Mouse (Mus musculus) lung, embryonic 14.5 days (tissue): ENCODE data around the gene Serpinb1b. TPM values are rescaled to one million over a fixed set of nuclear protein-coding genes. Genes with fewer than 3 reads are reported as not detected.

Experiments
- ATAC-seq: fragments of 200-750 bp; cut with Nextera tagmentation; 2 replicates; pipeline ENCODE4 v1.8.0; 2017; ENCODE audit warnings: mild to moderate bottlenecking, moderate TSS enrichment, moderate library complexity; ENCODE audit not compliant: insufficient read depth
- DNase-seq: peaks from one replicate; pipeline ENCODE4 v3.0.0-alpha.2; 2015
- H3K27ac ChIP-seq: fragments of 300-500 bp; sonication (generic); 2 replicates; pipeline ENCODE4 v1.5.1; 2014; ENCODE audit warnings: low read depth, mild to moderate bottlenecking, moderate library complexity
- H3K27me3 ChIP-seq: fragments of 300-500 bp; sonication (generic); 2 replicates; pipeline ENCODE4 v1.6.1; 2014; ENCODE audit warnings: low read length, control low read depth; ENCODE audit not compliant: insufficient read depth
- H3K36me3 ChIP-seq: fragments of 300-500 bp; sonication (generic); 2 replicates; pipeline ENCODE4 v1.6.1; 2014; ENCODE audit warnings: control low read depth; ENCODE audit not compliant: insufficient read depth
- H3K4me1 ChIP-seq: fragments of 300-500 bp; sonication (generic); 2 replicates; pipeline ENCODE4 v1.6.1; 2014; ENCODE audit warnings: antibody characterized with exemption, control low read depth; ENCODE audit not compliant: insufficient read depth
- H3K4me2 ChIP-seq: fragments of 300-500 bp; sonication (generic); 2 replicates; pipeline ENCODE4 v1.6.1; 2014; ENCODE audit warnings: mild to moderate bottlenecking
- H3K4me3 ChIP-seq: fragments of 300-500 bp; sonication (generic); 2 replicates; pipeline ENCODE4 v1.5.1; 2014; ENCODE audit warnings: low read depth, low read length
- H3K9ac ChIP-seq: fragments of 300-500 bp; sonication (generic); 2 replicates; pipeline ENCODE4 v1.6.1; 2014
- H3K9me3 ChIP-seq: fragments of 300-500 bp; sonication (generic); 2 replicates; pipeline ENCODE4 v1.6.1; 2016; ENCODE audit warnings: low read depth, low read length, control low read depth
- CTCF ChIP-seq: IDR thresholded peaks from 2 replicates; pipeline ENCODE4 v1.5.1; 2016; ENCODE audit warnings: antibody characterized with exemption, low read depth
- WGBS: fragments of 180-500 bp; shearing (Covaris S2); extraction: QIAGEN DNeasy Blood & Tissue Kit; methylation state at CpG from one replicate; pipeline ENCODE4 v1.1.7; 2014; 5-methylcytosine and 5-hydroxymethylcytosine counted together
- polyA plus RNA-seq: library from polyadenylated mRNA; unstranded; fragments of >200 nt; fragmentation: Nextera tagmentation; extraction: Ambion mirVana; gene quantifications from 2 replicates; pipeline ENCODE4 v1.2.1, GENCODE M21; 2014

Gene Serpinb1b
- polyA plus RNA-seq, 1 experiment from 2014 or later, result 0.37 TPM

GRCm38 (mm10) chr13:33077026-33077685, 1.2 kb upstream of the Serpinb1b start:
- Histone ChIP-seq H3K4me3 (no peak overlapping the region), H3K4me2 (no peak overlapping the region), H3K9me3 (no peaks in the 10 kb centered on the region), H3K27me3 (no peaks in the 10 kb centered on the region), H3K4me1 (no peaks in the 10 kb centered on the region), H3K27ac (no peak overlapping the region), H3K9ac (no peak overlapping the region), H3K36me3 (no peaks in the 10 kb centered on the region)
- ATAC-seq (no peak), DNase-seq (no peak)
- 87% methylated on average over 10 of the region's 10 CpGs for WGBS
- TF ChIP-seq CTCF, result no peak

GRCm38 (mm10) chr13:33079391-33079790, 1.0 kb downstream of the Serpinb1b start:
- H3K27ac ChIP-seq, result no peak overlapping the region
- peak overlapping the region; percentile 45; the same call in 1 of the 2 replicates for H3K4me2 ChIP-seq
- no peaks in the 10 kb centered on the region for H3K27me3 ChIP-seq
- no peak overlapping the region for H3K4me3 ChIP-seq
- H3K9me3 ChIP-seq, result no peaks in the 10 kb centered on the region
- no peak overlapping the region for H3K9ac ChIP-seq
- 15% methylated on average over 6 of the region's 6 CpGs for WGBS
- H3K4me1 ChIP-seq, result no peaks in the 10 kb centered on the region
- TF ChIP-seq CTCF, result peak; percentile 69
- no peaks in the 10 kb centered on the region for H3K36me3 ChIP-seq
- ATAC-seq (peak; percentile 73), DNase-seq (peak; percentile 75)

GRCm38 (mm10) chr13:33080356-33080755, 2.0 kb downstream of the Serpinb1b start:
- H3K27me3 ChIP-seq, result no peaks in the 10 kb centered on the region
- H3K4me3 ChIP-seq, result no peak overlapping the region
- no peaks in the 10 kb centered on the region for H3K4me1 ChIP-seq
- peak; percentile 55 for DNase-seq
- no peaks in the 10 kb centered on the region for H3K36me3 ChIP-seq
- no peak overlapping the region for H3K9ac ChIP-seq
- no peak overlapping the region for H3K4me2 ChIP-seq
- no peak overlapping the region for H3K27ac ChIP-seq
- ATAC-seq, result peak; percentile 22; the same call in 1 of the 2 replicates
- H3K9me3 ChIP-seq, result no peaks in the 10 kb centered on the region
- whole genome bisulfite sequencing, result 24% methylated on average over 3 of the region's 3 CpGs
- TF ChIP-seq CTCF, result peak; percentile 62

- Histone ChIP-seq H3K36me3 (no peaks in the 10 kb centered on the region), H3K4me1 (no peaks in the 10 kb centered on the region)
Measured at GRCm38 (mm10) chr13:33083834-33084233, 5.5 kb downstream of the Serpinb1b start.

GRCm38 (mm10) chr13:33084975-33085694, 6.8 kb downstream of the Serpinb1b start:
- Histone ChIP-seq H3K9ac (no peak overlapping the region), H3K4me2 (no peak overlapping the region), H3K27ac (peak overlapping the region; percentile 16; the same call in 1 of the 2 replicates), H3K4me3 (no peak overlapping the region), H3K27me3 (no peaks in the 10 kb centered on the region), H3K4me1 (no peaks in the 10 kb centered on the region), H3K9me3 (no peaks in the 10 kb centered on the region), H3K36me3 (no peaks in the 10 kb centered on the region)
- TF ChIP-seq CTCF, result no peak
- peak; percentile 30 for DNase-seq
- peak; percentile 55; the same call in 1 of the 2 replicates for ATAC-seq
- WGBS, result 40% methylated on average over 5 of the region's 5 CpGs

More at GRCm38 (mm10) chr13:33083834-33084233, 5.5 kb downstream of the Serpinb1b start:
- H3K27me3 ChIP-seq, result no peaks in the 10 kb centered on the region
- no peak overlapping the region for H3K4me3 ChIP-seq
- 61% methylated on average over 2 of the region's 2 CpGs for WGBS
- no peak for DNase-seq
- TF ChIP-seq CTCF, result no peak
- H3K9ac ChIP-seq, result no peak overlapping the region
- H3K4me2 ChIP-seq, result no peak overlapping the region
- no peak for ATAC-seq
- no peaks in the 10 kb centered on the region for H3K9me3 ChIP-seq
- H3K27ac ChIP-seq, result no peak overlapping the region

- no peaks in the 10 kb centered on the region for H3K27me3 ChIP-seq
- no peak overlapping the region for H3K4me2 ChIP-seq
- DNase-seq, result peak; percentile 81
- H3K4me1 ChIP-seq, result no peaks in the 10 kb centered on the region
- H3K9ac ChIP-seq, result no peak overlapping the region
- H3K9me3 ChIP-seq, result no peaks in the 10 kb centered on the region
- no peak for TF ChIP-seq CTCF
- ATAC-seq, result peak; percentile 88
- 0 out of 2 replicates have a peak overlapping the region, but pooled peaks have one; percentile 16 for H3K27ac ChIP-seq
- no peak overlapping the region for H3K4me3 ChIP-seq
- H3K36me3 ChIP-seq, result no peaks in the 10 kb centered on the region
Measured at GRCm38 (mm10) chr13:33085695-33086432, 7.5 kb downstream of the Serpinb1b start.

GRCm38 (mm10) chr13:33089566-33089965, 11.2 kb downstream of the Serpinb1b start:
- ATAC-seq (peak; percentile 56; the same call in 1 of the 2 replicates), DNase-seq (peak; percentile 66)
- WGBS, result 36% methylated on average over 3 of the region's 3 CpGs
- H3K4me1 ChIP-seq, result no peaks in the 10 kb centered on the region
- H3K4me2 ChIP-seq, result no peak overlapping the region
- no peaks in the 10 kb centered on the region for H3K9me3 ChIP-seq
- no peak for TF ChIP-seq CTCF
- no peak overlapping the region for H3K4me3 ChIP-seq
- H3K36me3 ChIP-seq, result no peaks in the 10 kb centered on the region
- no peak overlapping the region for H3K9ac ChIP-seq
- H3K27me3 ChIP-seq, result no peaks in the 10 kb centered on the region
- no peak overlapping the region for H3K27ac ChIP-seq
